Mouse (Mus musculus) spleen, postnatal 36 days (tissue): ENCODE data around the gene Abcb11.

Experiments used
- DNase-seq, 2 experiments: peaks; one replicate each; pipeline ENCODE4 v3.0.0; 2022; ENCODE audit warnings: low spot score in 2 of 2, mixed read lengths in 1 of 2

Abcb11 gene

GRCm38 (mm10) chr2:69264069-69264618 is 78.3 kb downstream of the Abcb11 start:
- no peak for DNase-seq

DNA sequence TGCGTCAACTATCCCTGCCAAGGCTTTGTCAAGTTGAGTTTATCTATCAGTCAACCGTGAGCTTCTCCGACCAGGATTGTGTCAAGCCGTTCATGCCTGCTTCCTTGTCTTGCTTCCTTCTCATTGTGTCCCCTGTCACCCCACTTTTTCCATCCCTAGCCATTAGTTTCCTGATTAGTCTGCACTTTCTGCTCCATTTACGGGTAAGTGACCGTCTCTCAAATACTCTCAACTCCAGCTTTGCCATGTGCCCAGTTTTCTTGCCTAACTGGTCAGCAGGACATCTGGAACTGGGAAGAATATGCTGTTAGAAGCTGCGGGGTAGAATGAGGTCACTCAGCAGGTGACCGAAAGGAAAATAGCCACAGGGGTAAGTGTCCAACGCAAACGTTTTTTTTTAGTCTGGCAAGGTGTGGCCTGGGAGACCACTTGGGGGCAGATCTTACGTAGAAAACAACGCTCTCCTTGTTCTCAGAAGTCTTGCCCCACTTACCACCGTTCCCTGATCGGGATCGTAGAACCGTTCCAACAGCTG is 94.1 kb downstream of the Abcb11 start:
- no peak for DNase-seq

DNA sequence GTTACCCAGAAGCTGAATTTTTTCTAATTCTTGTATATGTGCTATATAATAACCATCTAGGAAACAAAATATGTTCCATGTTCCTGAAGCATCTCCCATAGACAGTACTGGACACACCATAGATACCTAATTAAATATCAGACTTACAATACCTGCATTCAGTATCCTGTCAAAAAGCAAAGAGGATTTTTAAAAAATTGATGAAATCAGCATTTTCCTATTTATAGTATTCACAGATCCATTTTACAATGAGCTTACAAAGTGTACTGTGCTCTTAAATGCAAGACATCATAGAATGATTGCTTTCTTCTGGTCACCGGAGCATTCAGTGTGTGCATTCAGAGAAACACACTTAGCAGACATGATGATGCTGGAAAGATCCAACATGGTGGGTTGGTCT is 95.3 kb downstream of the Abcb11 start:
- DNase-seq = no peak

GRCm38 (mm10) chr2:69244924-69245323 is 97.5 kb downstream of the Abcb11 start:
- DNase-seq = no peak

DNA sequence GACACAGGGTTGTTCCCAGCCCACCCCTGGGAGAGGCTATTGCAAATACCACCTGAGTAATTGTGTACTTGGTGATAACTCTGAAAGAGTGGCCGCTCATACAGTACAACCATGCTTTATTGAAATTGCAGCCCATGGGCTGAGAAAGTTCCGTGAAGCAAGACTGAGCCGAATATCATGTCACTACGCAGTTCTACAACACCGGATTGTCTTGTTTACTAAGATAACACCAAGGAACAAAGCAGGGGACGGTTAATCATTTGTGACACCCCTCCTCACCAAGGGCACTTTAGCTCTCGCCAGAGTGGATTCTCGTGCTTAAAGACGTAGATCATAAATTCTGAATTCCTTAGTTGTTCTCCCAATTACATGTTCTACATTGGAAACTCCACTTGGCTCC is 103.1 kb downstream of the Abcb11 start:
- DNase-seq = no peak

DNA sequence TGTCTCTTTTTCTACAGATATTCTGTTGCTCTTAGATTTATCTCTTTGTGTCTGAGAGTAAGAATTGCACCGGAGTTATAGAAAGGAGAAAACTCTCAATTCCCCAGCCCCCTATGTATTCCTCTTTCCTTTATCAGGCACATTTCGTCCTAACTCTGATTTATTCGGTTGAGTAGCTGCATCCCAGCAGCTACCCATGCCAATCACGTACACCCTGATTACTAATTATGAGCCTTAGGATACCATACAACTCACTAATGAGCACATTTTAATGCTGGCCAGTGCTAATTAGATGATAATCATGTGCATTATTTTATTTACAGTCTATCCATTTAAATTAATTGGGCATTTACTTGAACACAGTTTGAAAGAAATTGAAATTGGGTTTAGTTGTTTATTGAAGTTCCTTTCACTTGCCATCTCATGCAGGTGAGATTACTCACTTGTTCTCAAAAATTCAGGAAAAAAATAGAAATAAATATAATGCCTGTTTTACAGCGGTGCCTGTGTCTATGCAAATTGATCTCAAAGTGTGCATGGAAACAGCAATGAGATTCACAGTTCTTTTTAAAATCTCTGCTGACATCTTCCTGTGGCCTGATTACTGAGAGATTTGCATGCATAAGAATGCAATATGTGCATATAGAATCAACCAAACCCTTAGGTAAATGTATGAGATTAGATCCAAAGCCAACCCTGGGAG is 107.3 kb downstream of the Abcb11 start:
- no peak for DNase-seq

DNA sequence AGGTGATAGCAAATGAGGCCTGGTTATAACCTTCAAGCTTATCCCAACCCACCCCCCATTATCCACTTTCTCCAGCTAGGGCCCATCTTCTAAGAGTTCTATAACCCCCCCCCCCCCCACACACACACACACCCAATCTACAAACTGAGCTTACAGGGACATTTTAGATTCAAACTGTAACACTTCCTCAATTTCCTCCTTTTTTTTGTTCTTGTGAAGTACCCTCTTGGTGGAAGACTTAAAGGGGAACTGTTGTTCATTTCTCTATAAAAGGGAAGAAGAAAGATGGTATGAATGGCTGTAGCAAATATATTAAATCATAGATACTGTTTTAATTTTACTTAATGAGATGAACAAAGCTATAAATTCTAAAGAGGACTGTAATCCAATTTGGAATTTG is 110.3 kb downstream of the Abcb11 start:
- DNase-seq = no peak

DNA sequence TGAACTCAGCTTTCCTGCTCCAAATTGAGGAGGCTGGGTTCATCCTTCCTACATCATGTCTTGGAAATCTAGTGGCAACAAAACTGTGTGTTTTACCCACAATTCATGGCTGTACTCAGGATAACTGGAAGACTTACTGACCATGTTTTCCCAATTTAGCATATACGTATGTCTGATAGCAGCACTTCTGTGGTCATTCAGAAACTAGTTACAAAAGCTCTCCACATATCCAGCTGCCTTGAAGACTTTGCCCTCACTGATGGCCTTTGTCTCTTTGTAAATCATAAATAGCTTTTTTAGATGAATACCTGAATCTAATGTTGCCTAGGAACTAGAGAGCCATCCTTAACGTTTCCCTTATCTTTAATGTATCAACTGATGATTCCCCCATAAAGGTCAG is 112.3 kb downstream of the Abcb11 start:
- DNase-seq = no peak

DNA sequence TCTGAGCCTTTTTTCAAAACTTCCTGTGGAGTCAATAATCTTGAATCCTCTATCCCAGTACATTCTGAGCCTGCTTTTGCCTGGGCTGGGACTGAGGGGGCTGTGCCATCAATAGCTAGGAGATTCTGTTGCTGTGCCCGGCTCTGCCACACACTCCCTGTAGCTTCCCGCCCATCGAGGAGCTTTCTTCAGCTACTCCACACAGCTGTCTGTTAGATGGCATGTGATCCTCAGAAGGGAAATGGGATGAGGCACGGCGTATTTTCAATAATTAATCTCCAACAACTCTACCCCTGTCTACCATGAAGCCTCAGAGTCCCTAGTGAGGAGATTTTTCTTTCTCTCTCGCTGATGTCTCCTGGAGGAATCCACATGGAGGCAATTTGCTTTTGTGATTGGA is 113.8 kb downstream of the Abcb11 start:
- no peak for DNase-seq

DNA sequence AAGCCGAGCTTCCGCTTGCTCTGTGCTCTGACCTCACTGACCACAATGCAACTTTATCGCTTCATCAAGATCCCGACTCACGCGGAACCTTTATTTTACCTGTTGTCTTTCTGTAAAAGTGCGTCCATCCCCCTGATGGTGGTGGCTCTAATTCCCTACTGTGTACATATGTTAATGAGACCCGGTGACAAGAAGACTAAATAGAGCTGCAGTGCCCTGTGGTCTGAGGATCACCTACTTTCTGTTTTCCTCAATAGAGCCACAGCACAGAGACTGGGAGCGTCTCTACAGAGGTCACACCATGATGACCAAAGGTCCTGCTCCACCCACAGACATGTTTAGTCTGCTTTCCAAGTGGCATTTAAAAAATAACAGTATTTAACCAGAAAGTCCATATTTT is 115.5 kb downstream of the Abcb11 start:
- DNase-seq = no peak

DNA sequence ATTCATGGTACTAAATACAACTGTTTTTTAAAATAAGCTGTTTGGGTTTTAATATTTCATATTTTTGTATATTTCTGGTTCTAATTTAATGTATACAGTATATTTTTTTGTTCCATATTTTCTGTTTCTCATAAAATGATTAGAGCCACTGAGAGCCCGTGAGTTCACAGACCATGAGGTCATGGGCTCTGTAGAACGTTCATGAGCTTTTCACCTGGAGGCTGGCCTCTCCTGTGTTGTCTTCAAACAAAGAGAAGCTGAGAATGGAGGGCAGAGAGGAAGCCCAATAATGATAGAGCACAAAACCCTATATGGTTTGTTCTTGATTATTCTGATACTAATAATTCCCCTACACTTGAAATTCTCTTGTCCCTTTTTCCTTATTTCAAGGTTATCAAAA is 117.7 kb downstream of the Abcb11 start:
- no peak for DNase-seq

GRCm38 (mm10) chr2:69222815-69223214 is 119.6 kb downstream of the Abcb11 start:
- no peak for DNase-seq

DNA sequence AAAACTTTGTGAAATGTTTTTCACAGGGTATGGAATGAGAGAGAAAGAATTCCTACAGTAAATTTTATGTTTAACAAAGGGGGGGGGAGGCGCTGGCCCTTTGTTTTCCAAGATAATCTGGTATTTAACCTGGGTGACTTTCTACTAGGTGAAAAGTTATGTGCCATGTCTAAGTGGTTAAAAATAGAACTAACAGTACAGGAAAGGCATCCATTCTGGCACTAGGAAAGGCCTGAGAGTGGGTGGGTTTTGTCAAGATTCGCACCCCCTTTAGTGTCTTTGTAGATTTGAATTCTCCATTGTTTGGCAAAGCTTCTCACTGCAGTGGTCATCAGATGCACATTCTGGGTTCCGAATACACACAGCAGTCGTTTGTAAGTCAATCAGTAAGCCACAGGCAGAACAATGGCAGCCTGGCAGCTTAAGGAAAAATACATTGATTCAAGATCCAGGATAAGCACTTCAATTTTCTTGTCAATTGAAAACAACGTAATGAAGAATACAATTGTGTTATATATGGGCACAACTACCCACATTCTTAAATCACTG is 120.5 kb downstream of the Abcb11 start:
- no peak for DNase-seq

DNA sequence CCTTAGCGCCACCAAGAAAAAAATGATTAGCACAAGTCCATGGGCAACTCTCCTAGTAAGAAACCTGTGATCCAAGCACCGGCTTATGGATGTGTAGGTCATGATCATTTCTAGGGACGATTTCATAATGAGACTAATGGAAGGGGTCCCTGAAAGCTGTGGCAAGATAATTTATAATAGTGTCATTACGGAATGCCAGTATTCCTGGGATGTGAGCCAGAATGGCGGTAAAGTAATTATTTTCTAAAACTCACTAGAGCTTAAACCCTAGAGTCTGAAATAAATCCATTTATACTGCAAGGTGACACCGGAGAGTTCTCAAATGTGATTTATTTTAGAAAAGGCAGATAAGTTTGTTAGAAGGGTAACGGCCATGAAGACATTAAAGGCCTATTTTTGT is 127.2 kb downstream of the Abcb11 start:
- no peak for DNase-seq

GRCm38 (mm10) chr2:69212652-69213051 is 129.8 kb downstream of the Abcb11 start:
- DNase-seq = no peak

- no peak for DNase-seq
These were observed 131.6 kb downstream of the Abcb11 start, which contains the start of gene G6pc2 for GRCm38 (mm10) chr2:69210773-69211172. G6pc2 (plus strand) TSS chr2:69211073.

DNA sequence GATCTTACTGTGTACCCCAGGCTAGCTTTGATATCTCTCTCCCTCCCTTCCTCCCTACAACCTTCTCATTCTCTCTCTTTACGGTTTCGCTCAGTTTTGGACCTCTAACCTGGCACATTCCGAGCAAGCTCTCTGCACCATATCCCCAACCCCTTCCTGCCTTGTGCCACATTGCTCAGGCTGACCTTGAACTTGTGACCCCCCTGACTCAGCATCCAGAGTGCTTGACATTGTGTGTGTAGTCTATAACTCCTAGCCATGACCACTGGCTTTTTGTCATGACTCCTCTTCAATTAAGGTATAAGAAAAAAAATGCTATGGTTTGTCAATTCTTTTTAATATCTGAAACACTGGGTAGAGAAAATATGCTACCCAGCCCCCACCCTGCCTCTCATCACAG is 132.7 kb downstream of the Abcb11 start:
- DNase-seq = no peak

DNA sequence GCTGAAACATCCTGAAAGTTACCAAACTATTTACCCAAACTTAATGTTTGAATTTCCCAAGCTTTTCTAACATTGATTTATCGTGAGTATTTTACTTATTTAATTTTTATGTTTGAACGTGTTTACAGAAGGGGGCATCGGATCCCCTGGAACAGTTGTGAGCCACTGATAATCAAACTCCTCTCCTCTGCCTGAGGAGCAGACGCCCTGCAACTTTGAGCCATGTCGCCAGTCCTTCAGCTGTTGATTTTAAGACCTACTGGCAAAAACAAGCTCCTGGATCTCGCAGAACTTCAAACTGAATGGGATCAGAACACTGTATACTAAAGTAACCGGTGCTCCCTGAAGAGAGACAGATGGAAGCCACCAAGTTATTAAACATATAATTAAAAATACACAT is 135.9 kb downstream of the Abcb11 start:
- DNase-seq = peak in 1 of 2 experiments; percentile 7

GRCm38 (mm10) chr2:69205791-69206351 is 136.5 kb downstream of the Abcb11 start, which contains the start of gene Spc25:
Spc25 (minus strand) TSS chr2:69206194.
- DNase-seq = peak; percentile 94 to 95

DNA sequence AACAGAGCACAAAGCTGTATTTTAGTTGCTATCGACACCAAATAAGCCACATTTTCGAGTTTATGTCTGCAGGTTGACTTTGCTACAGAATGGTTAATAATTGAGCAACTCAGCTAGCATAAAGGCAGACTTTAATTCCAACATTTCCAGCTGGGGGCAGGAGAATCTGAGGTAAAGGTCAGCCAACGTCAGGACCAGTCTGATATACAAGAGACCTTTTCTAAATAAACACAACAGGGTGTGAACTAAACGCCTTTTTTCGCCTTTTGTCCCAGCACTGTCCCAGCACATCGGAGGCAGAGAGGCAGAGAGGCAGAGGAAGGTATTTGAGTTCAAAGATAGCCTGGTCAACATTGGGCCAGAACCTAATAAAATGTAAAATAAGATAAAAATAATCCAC is 137.2 kb downstream of the Abcb11 start:
- DNase-seq = no peak

DNA sequence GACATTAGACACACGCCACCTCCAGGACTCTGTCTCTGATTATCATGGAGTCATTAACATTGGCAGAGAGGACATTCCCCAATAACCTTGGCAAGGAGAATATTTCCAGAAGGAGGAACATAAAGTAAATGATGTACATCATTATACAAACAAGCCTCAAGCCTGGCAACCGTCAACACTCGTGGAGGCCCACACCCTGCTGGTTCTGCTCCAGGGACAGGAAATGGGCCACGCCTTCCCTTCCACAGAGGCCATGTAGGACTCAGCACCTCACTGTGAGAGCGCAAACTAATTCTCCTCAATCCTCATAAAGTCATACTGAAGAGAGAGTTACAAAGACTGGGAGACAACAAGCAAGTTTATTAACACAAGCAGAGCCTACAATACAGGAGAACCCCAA is 148.9 kb downstream of the Abcb11 start:
- DNase-seq = no peak

- DNase-seq = no peak
These were observed 151.4 kb downstream of the Abcb11 start for GRCm38 (mm10) chr2:69191059-69191458.

GRCm38 (mm10) chr2:69189222-69189621 is 153.2 kb downstream of the Abcb11 start:
- DNase-seq = no peak
